Mouse (Mus musculus) gastrocnemius, postnatal 36 days (tissue): ENCODE measurements at regions not wholly inside any gene's neighbourhood (a gene's known extent, or its start where the extent isn't known, plus 50 kb on each side); places are given as distances from the start of the nearest gene placed in this dataset.

Source experiments
- DNase-seq, 2 experiments: peaks; one replicate each; pipeline ENCODE4 v3.0.0; 2022
- intact Hi-C: fragments of 180-260 bp; cut with DNase I; formaldehyde crosslinking; loops from one replicate; pipeline ENCODE4 v1.15.1; 2025

DNA sequence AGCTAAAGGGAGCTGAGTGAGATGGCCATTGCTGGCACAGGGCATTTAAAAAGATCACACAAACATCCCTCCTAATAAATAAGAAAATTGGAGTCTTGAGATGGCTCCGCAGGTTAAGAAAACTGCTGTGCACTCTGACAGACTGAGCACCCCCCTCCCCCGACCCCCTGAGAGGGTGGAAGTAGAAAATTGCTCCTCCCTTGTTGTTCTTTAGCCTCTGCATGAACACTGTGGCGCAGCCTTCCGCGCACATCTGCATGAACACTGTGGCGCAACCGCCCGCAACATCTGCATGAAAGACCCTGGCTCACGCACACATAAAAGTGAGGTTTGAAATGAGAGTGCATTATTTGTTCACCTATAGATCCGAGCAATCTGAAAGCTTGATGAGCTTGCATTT, 50.2 kb upstream of the Itsn2 start:
- intact Hi-C loops = loop anchor here (10.0 kb wide), 1 partner anchor 437 kb away; no protein-coding TSS in a partner anchor
- DNase-seq = no peak

DNA sequence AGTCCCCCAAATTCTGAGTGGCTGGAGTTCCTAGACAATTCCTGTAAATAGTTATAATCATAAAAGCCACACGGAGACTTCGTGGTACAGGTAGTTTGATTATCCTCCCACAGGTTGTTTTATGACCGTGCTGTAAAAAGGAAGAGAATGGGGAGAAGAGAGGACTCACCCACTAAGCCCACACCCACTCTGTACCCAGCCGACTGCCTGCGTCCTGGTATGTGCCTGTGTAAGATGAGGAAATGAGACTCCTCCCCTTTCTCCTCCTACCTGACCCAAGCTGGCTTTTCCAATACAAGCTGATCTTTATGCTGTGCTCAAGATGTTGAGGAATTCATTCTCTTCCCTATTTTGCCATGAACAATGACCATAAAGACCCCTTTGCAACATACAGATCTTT, 57.3 kb upstream of the Ncoa1 start:
- no peak for DNase-seq
- intact Hi-C loops = no loop called here

GRCm38 (mm10) chr12:4533710-4534109, 56.7 kb upstream of the Ncoa1 start:
- intact Hi-C loops = no loop called here
- no peak for DNase-seq

- intact Hi-C loops = no loop called here
- no peak for DNase-seq
Measured at GRCm38 (mm10) chr12:4532707-4533106, 55.7 kb upstream of the Ncoa1 start.

GRCm38 (mm10) chr12:4527027-4527426, 50.0 kb upstream of the Ncoa1 start:
- DNase-seq = no peak
- intact Hi-C loops = loop anchor here (2.0 kb wide), 1 partner anchor 18 kb away; no protein-coding TSS in a partner anchor
